Mouse (Mus musculus): ENCODE results near the gene Hcn2. TPM values are rescaled to one million over a fixed set of nuclear protein-coding genes. Genes with fewer than 3 reads are reported as not detected.

Gene Hcn2
- polyA plus RNA-seq, 1 experiment from 2014 or later = 3.0 TPM

GRCm38 (mm10) chr10:79703541-79703940, 12.9 kb upstream of the Hcn2 start:
- Histone ChIP-seq H3K4me1 (peaks cover 40% of the 10 kb centered on the region), H3K9ac (replicated peaks) (peak overlapping the region; percentile 85), H3K9me3 (replicated peaks) (no peaks in the 10 kb centered on the region), H3K4me3 (replicated peaks) (peak overlapping the region; percentile 72), H3K27ac (replicated peaks) (peak overlapping the region; percentile 77), H3K27me3 (replicated peaks) (no peaks in the 10 kb centered on the region), H3K36me3 (no peaks in the 10 kb centered on the region), H3K4me2 (peak overlapping the region; percentile 85)
- WGBS = 77% methylated on average over 10 of the region's 10 CpGs
- ATAC-seq (ENCODE audit: low FRiP score) = no peak

GRCm38 (mm10) chr10:79704065-79704969, 12.1 kb upstream of the Hcn2 start, which contains the start of gene Bsg:
Gene Bsg (plus strand): TSS chr10:79704491.
- ATAC-seq (ENCODE audit: low FRiP score) = peak; percentile 95
- Histone ChIP-seq H3K27me3 (replicated peaks) (no peaks in the 10 kb centered on the region), H3K36me3 (peaks cover 6% of the 10 kb centered on the region; the same call in 1 of the 2 replicates), H3K4me2 (peak within 1 kb of the TSS; percentile 85), H3K9me3 (replicated peaks) (no peaks in the 10 kb centered on the region), H3K9ac (replicated peaks) (peak within 1 kb of the TSS; percentile 85), H3K4me1 (peaks cover 48% of the 10 kb centered on the region), H3K4me3 (replicated peaks) (peak within 1 kb of the TSS; percentile 72), H3K27ac (replicated peaks) (peak within 1 kb of the TSS; percentile 90)
- WGBS = under 1% methylated on average over 60 of the region's 65 CpGs

- peaks cover 12% of the 10 kb centered on the region for H3K36me3 ChIP-seq
- peak overlapping the region; percentile 85 for H3K4me2 ChIP-seq
- H3K27me3 ChIP-seq (replicated peaks) = no peaks in the 10 kb centered on the region
- WGBS = 7% methylated on average over 10 of the region's 10 CpGs
- H3K9ac ChIP-seq (replicated peaks) = peak overlapping the region; percentile 85
- H3K9me3 ChIP-seq (replicated peaks) = no peaks in the 10 kb centered on the region
- peak overlapping the region; percentile 72 for H3K4me3 ChIP-seq (replicated peaks)
- peaks cover 53% of the 10 kb centered on the region for H3K4me1 ChIP-seq
- H3K27ac ChIP-seq (replicated peaks) = peak overlapping the region; percentile 90
- no peak for ATAC-seq (ENCODE audit: low FRiP score)
Measured at GRCm38 (mm10) chr10:79704970-79705360, 11.5 kb upstream of the Hcn2 start.

GRCm38 (mm10) chr10:79705951-79706350, 10.5 kb upstream of the Hcn2 start:
- peaks cover 51% of the 10 kb centered on the region for H3K4me1 ChIP-seq
- H3K9ac ChIP-seq (replicated peaks) = peak overlapping the region; percentile 85
- WGBS = 84% methylated on average over 5 of the region's 5 CpGs
- H3K9me3 ChIP-seq (replicated peaks) = no peaks in the 10 kb centered on the region
- H3K4me3 ChIP-seq (replicated peaks) = peak overlapping the region; percentile 72
- no peak for ATAC-seq (ENCODE audit: low FRiP score)
- peaks cover 22% of the 10 kb centered on the region for H3K36me3 ChIP-seq
- H3K27me3 ChIP-seq (replicated peaks) = no peaks in the 10 kb centered on the region
- H3K27ac ChIP-seq (replicated peaks) = no peak overlapping the region
- H3K4me2 ChIP-seq = peak overlapping the region; percentile 85

GRCm38 (mm10) chr10:79706406-79707094, 9.9 kb upstream of the Hcn2 start:
- no peak for ATAC-seq (ENCODE audit: low FRiP score)
- H3K4me3 ChIP-seq (replicated peaks) = peak overlapping the region; percentile 72
- H3K27ac ChIP-seq (replicated peaks) = 0 out of 2 replicates have a peak overlapping the region, but pooled peaks have one; percentile 41
- no peaks in the 10 kb centered on the region for H3K9me3 ChIP-seq (replicated peaks)
- WGBS = 89% methylated on average over 5 of the region's 5 CpGs
- H3K4me2 ChIP-seq = peak overlapping the region; percentile 85
- peaks cover 28% of the 10 kb centered on the region for H3K36me3 ChIP-seq
- no peaks in the 10 kb centered on the region for H3K27me3 ChIP-seq (replicated peaks)
- H3K9ac ChIP-seq (replicated peaks) = peak overlapping the region; percentile 85
- peaks cover 51% of the 10 kb centered on the region for H3K4me1 ChIP-seq

GRCm38 (mm10) chr10:79707162-79707561, 9.3 kb upstream of the Hcn2 start:
- peak overlapping the region; percentile 85 for H3K4me2 ChIP-seq
- 0 out of 2 replicates have a peak overlapping the region, but pooled peaks have one; percentile 10 for H3K9ac ChIP-seq (replicated peaks)
- H3K27me3 ChIP-seq (replicated peaks) = no peaks in the 10 kb centered on the region
- H3K36me3 ChIP-seq = peaks cover 34% of the 10 kb centered on the region
- no peaks in the 10 kb centered on the region for H3K9me3 ChIP-seq (replicated peaks)
- H3K4me3 ChIP-seq (replicated peaks) = no peak overlapping the region
- peaks cover 51% of the 10 kb centered on the region for H3K4me1 ChIP-seq
- no peak for ATAC-seq (ENCODE audit: low FRiP score)
- H3K27ac ChIP-seq (replicated peaks) = no peak overlapping the region
- WGBS = 88% methylated on average over 1 of the region's 1 CpGs

GRCm38 (mm10) chr10:79707759-79708158, 8.7 kb upstream of the Hcn2 start:
- no peak overlapping the region for H3K4me3 ChIP-seq (replicated peaks)
- WGBS = 75% methylated on average over 4 of the region's 4 CpGs
- no peak for ATAC-seq (ENCODE audit: low FRiP score)
- H3K27me3 ChIP-seq (replicated peaks) = no peaks in the 10 kb centered on the region
- peaks cover 34% of the 10 kb centered on the region for H3K36me3 ChIP-seq
- no peak overlapping the region for H3K27ac ChIP-seq (replicated peaks)
- H3K9ac ChIP-seq (replicated peaks) = no peak overlapping the region
- peaks cover 51% of the 10 kb centered on the region for H3K4me1 ChIP-seq
- no peaks in the 10 kb centered on the region for H3K9me3 ChIP-seq (replicated peaks)
- peak overlapping the region; percentile 85; the same call in 1 of the 2 replicates for H3K4me2 ChIP-seq

- Histone ChIP-seq H3K27ac (replicated peaks) (no peak overlapping the region), H3K27me3 (replicated peaks) (no peaks in the 10 kb centered on the region), H3K4me3 (replicated peaks) (no peak overlapping the region), H3K4me1 (peaks cover 51% of the 10 kb centered on the region), H3K9ac (replicated peaks) (no peak overlapping the region), H3K4me2 (no peak overlapping the region), H3K36me3 (peaks cover 37% of the 10 kb centered on the region), H3K9me3 (replicated peaks) (no peaks in the 10 kb centered on the region)
- 93% methylated on average over 21 of the region's 21 CpGs for WGBS
- no peak for ATAC-seq (ENCODE audit: low FRiP score)
Measured at GRCm38 (mm10) chr10:79708668-79709067, 7.8 kb upstream of the Hcn2 start.

- WGBS = 88% methylated on average over 7 of the region's 7 CpGs
- Histone ChIP-seq H3K9me3 (replicated peaks) (no peaks in the 10 kb centered on the region), H3K4me1 (peaks cover 51% of the 10 kb centered on the region), H3K27me3 (replicated peaks) (no peaks in the 10 kb centered on the region), H3K9ac (replicated peaks) (no peak overlapping the region), H3K4me3 (replicated peaks) (no peak overlapping the region), H3K36me3 (peaks cover 37% of the 10 kb centered on the region), H3K4me2 (no peak overlapping the region), H3K27ac (replicated peaks) (no peak overlapping the region)
- ATAC-seq (ENCODE audit: low FRiP score) = no peak
Measured at GRCm38 (mm10) chr10:79709307-79709706, 7.1 kb upstream of the Hcn2 start.

- ATAC-seq (ENCODE audit: low FRiP score) = no peak
- Histone ChIP-seq H3K4me1 (peaks cover 40% of the 10 kb centered on the region), H3K4me3 (replicated peaks) (no peak overlapping the region), H3K27me3 (replicated peaks) (peaks cover 18% of the 10 kb centered on the region), H3K36me3 (peaks cover 37% of the 10 kb centered on the region), H3K4me2 (no peak overlapping the region), H3K9me3 (replicated peaks) (no peaks in the 10 kb centered on the region), H3K27ac (replicated peaks) (no peak overlapping the region), H3K9ac (replicated peaks) (no peak overlapping the region)
- whole genome bisulfite sequencing = 93% methylated on average over 1 of the region's 1 CpGs
Measured at GRCm38 (mm10) chr10:79712029-79712428, 4.4 kb upstream of the Hcn2 start.

GRCm38 (mm10) chr10:79712499-79713126, 3.8 kb upstream of the Hcn2 start:
- Histone ChIP-seq H3K9me3 (replicated peaks) (no peaks in the 10 kb centered on the region), H3K4me2 (no peak overlapping the region), H3K4me1 (peaks cover 40% of the 10 kb centered on the region), H3K9ac (replicated peaks) (no peak overlapping the region), H3K4me3 (replicated peaks) (no peak overlapping the region), H3K27ac (replicated peaks) (no peak overlapping the region), H3K36me3 (peaks cover 37% of the 10 kb centered on the region), H3K27me3 (replicated peaks) (peaks cover 24% of the 10 kb centered on the region)
- no peak for ATAC-seq (ENCODE audit: low FRiP score)
- 5% methylated on average over 5 of the region's 6 CpGs for WGBS
